Mouse (Mus musculus) regulatory T cell (primary cell): ENCODE results near the gene Ucma.
"Not testable (repeated sequence)": the region's sequence is repeated elsewhere in the genome, so short reads cannot be mapped to it uniquely, and the experiment has no call there.

Source experiments
- in situ Hi-C: fragments of 300-600 bp; cut with MboI, MseI; formaldehyde crosslinking; loops from one replicate; pipeline ENCODE4 v1.15.1; 2025; ENCODE audit warnings: high pct_unique_total_duplicates

The Ucma gene

GRCm38 (mm10) chr2:4975807-4976206 is at the start of gene Ucma:
Ucma (plus strand) TSS chr2:4976122.
- in situ Hi-C loops = no loop called here

GRCm38 (mm10) chr2:4927391-4927790 is 48.5 kb upstream of the Ucma start:
- in situ Hi-C loops = no loop called here

- in situ Hi-C loops = no loop called here
Measured at GRCm38 (mm10) chr2:4929230-4929629, 46.7 kb upstream of the Ucma start.

- in situ Hi-C loops = no loop called here
Measured at GRCm38 (mm10) chr2:4934516-4934915, 41.4 kb upstream of the Ucma start.

- in situ Hi-C loops = no loop called here
Measured at GRCm38 (mm10) chr2:4937931-4938330, 38.0 kb upstream of the Ucma start.

GRCm38 (mm10) chr2:4940861-4941260 is 35.1 kb upstream of the Ucma start:
- in situ Hi-C loops = no loop called here

- in situ Hi-C loops = not testable (repeated sequence)
Measured at GRCm38 (mm10) chr2:4949691-4950090, 26.2 kb upstream of the Ucma start.

GRCm38 (mm10) chr2:4950986-4951385 is 24.9 kb upstream of the Ucma start:
- in situ Hi-C loops = no loop called here

GRCm38 (mm10) chr2:4954216-4954760 is 21.6 kb upstream of the Ucma start:
- in situ Hi-C loops = no loop called here

- in situ Hi-C loops = no loop called here
Measured at GRCm38 (mm10) chr2:4958039-4958438, 17.9 kb upstream of the Ucma start.

- in situ Hi-C loops = no loop called here
Measured at GRCm38 (mm10) chr2:4967806-4968205, 8.1 kb upstream of the Ucma start.

- in situ Hi-C loops = no loop called here
Measured at GRCm38 (mm10) chr2:4969083-4969482, 6.8 kb upstream of the Ucma start.

GRCm38 (mm10) chr2:4978091-4978490 is 2.2 kb downstream of the Ucma start:
- in situ Hi-C loops = no loop called here

- in situ Hi-C loops = no loop called here
Measured at GRCm38 (mm10) chr2:4983987-4984386, 8.1 kb downstream of the Ucma start.

GRCm38 (mm10) chr2:4985000-4985399 is 9.1 kb downstream of the Ucma start:
- in situ Hi-C loops = loop anchor here (5.0 kb wide), 2 partner anchors 63 to 93 kb away; no protein-coding TSS in a partner anchor

GRCm38 (mm10) chr2:4986798-4987197 is 10.9 kb downstream of the Ucma start:
- in situ Hi-C loops = loop anchor here (5.0 kb wide), 2 partner anchors 64 to 94 kb away; no protein-coding TSS in a partner anchor

GRCm38 (mm10) chr2:4987388-4988180 is 11.7 kb downstream of the Ucma start:
- in situ Hi-C loops = loop anchor here (5.0 kb wide), 2 partner anchors 65 to 95 kb away; no protein-coding TSS in a partner anchor

GRCm38 (mm10) chr2:4988826-4989424 is 13.0 kb downstream of the Ucma start:
- in situ Hi-C loops = loop anchor here (5.0 kb wide), 2 partner anchors 67 to 97 kb away; no protein-coding TSS in a partner anchor

- in situ Hi-C loops = no loop called here
Measured at GRCm38 (mm10) chr2:4993584-4993983, 17.7 kb downstream of the Ucma start.

GRCm38 (mm10) chr2:4994436-4994835 is 18.5 kb downstream of the Ucma start:
- in situ Hi-C loops = no loop called here

GRCm38 (mm10) chr2:4995646-4996045 is 19.7 kb downstream of the Ucma start:
- in situ Hi-C loops = no loop called here

- in situ Hi-C loops = no loop called here
Measured at GRCm38 (mm10) chr2:4996421-4996824, 20.5 kb downstream of the Ucma start.

GRCm38 (mm10) chr2:4998905-4999304 is 23.0 kb downstream of the Ucma start:
- in situ Hi-C loops = no loop called here
